Mouse (Mus musculus): ENCODE results near the gene Osbpl6. TPM values are rescaled to one million over a fixed set of nuclear protein-coding genes. Genes with fewer than 3 reads are reported as not detected.
A peak's percentile ranks its signal among the peaks of the same experiment; 100 is the strongest.
"Not testable (repeated sequence)": the region's sequence is repeated elsewhere in the genome, so short reads cannot be mapped to it uniquely, and the experiment has no call there.

Gene Osbpl6
- polyA plus RNA-seq, 1 experiment from 2014 or later = 10.4 TPM

DNA sequence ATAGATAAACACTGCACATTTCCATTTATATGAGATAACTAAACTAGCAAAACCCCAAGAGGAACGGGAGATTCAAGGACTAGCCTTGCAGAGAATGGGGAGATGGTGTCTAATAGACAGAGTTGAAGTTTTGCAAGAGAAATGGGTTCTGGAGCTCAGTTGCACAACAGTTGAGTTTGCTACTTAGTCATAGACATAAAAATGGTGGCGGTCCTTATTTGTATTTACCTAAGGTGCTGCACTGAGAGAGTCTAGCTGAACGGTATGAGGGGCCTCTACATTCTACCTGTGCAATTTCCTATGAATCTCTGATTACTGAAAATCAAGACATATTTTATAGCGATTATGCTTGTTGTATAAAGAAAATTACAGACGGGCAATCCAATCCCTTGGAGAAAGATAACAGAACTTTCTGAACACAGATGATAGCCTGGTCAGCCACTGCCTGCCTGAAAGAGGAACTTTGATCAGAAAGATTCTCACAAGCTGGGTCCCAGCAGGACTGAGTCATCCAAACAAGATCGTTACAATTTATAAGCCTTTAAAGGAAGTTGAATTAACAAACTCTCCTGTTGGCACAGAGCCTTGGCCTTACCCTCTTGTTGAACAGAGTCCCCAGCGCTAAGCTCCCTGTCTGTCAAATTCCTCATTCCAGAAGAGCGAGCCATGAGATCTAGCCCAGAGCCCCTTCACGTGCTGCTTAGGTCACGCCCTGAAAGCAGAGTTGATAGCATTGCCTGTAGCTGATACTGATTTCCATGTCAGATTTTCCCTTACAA lies 204.2 kb downstream of the Osbpl6 start:
- Histone ChIP-seq H3K36me3 (replicated peaks) (no peaks in the 10 kb centered on the region), H3K4me3 (no peak overlapping the region), H3K9me3 (no peaks in the 10 kb centered on the region), H3K27me3 (ENCODE audit: poor library complexity, severe bottlenecking) (no peaks in the 10 kb centered on the region), H3K4me1 (no peaks in the 10 kb centered on the region), H3K27ac (no peak overlapping the region)
- DNase-seq (ENCODE audit: extremely low spot score, low spot score) = no peak
- WGBS = 89% methylated on average over 10 of the region's 10 CpGs

DNA sequence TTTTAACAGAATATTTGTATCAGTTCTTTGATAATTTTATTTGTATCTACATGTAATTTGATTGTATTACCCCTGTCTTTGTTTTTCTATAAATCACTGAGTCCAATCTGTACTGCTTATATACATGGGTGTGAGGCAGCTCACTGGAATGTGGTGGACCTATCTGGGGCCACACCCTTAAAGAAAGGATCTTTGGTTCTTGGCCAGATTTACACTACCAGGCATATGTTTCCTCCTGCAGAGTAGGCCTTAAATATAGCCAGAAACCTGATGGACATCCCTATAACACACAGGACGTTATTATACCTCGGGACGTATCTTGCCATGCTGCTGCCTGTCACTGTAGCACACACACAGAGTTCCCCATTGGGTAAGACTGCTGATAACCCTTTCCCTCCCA lies 205.7 kb downstream of the Osbpl6 start:
- Histone ChIP-seq H3K27ac (no peak overlapping the region), H3K36me3 (replicated peaks) (no peaks in the 10 kb centered on the region), H3K9me3 (no peaks in the 10 kb centered on the region), H3K4me1 (no peaks in the 10 kb centered on the region), H3K4me3 (no peak overlapping the region), H3K27me3 (ENCODE audit: poor library complexity, severe bottlenecking) (no peaks in the 10 kb centered on the region)
- 95% methylated on average over 3 of the region's 3 CpGs for WGBS
- no peak for DNase-seq (ENCODE audit: extremely low spot score, low spot score)

DNA sequence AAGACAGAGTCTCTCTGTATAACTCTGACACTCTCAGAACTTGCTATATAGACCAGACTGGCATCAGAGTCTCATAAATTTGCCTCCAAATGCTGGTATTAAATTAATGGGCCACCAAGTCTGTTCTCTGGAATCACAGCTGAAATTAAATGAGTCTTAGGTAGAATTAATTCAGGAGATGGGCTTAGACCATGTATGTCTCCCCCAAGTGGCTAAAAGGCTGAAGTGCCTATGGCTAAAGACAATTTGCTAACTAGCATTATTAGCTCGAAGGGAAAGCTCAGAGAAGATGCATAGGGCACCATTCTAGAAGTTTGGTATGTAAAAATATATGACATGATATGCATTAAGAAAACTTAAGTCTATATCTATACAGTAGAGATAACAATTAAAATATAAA lies 211.8 kb downstream of the Osbpl6 start:
- no peak overlapping the region for H3K27ac ChIP-seq
- H3K27me3 ChIP-seq (ENCODE audit: poor library complexity, severe bottlenecking) = no peaks in the 10 kb centered on the region
- H3K4me1 ChIP-seq = no peaks in the 10 kb centered on the region
- no peak overlapping the region for H3K4me3 ChIP-seq
- 59% methylated on average over 1 of the region's 1 CpGs for WGBS
- DNase-seq (ENCODE audit: extremely low spot score, low spot score) = no peak
- no peaks in the 10 kb centered on the region for H3K9me3 ChIP-seq
- H3K36me3 ChIP-seq (replicated peaks) = peaks cover 8% of the 10 kb centered on the region

DNA sequence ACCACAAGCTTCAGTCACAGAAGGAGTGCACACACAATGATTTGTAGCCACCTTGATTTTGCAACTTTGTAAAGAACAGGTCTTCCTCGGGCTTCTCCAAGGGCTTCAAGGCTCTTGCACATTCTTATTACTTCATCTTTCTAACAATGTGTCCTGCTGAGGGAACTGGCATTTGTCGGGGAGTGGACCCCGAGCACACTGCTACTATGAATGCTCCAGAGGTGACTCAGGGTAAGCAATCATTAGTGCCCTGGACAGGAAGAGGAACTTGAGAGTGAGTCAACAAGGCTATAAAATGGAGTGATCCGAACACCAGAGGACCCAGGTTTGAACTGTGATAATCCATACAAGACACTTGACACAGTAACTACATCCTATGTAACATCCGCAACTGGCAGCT lies 213.9 kb downstream of the Osbpl6 start:
- H3K27ac ChIP-seq = no peak overlapping the region
- DNase-seq (ENCODE audit: extremely low spot score, low spot score) = no peak
- no peak overlapping the region for H3K4me3 ChIP-seq
- H3K36me3 ChIP-seq (replicated peaks) = peaks cover 29% of the 10 kb centered on the region
- H3K9me3 ChIP-seq = peaks cover 2% of the 10 kb centered on the region
- WGBS = 94% methylated on average over 5 of the region's 5 CpGs
- no peaks in the 10 kb centered on the region for H3K27me3 ChIP-seq (ENCODE audit: poor library complexity, severe bottlenecking)
- H3K4me1 ChIP-seq = no peaks in the 10 kb centered on the region

DNA sequence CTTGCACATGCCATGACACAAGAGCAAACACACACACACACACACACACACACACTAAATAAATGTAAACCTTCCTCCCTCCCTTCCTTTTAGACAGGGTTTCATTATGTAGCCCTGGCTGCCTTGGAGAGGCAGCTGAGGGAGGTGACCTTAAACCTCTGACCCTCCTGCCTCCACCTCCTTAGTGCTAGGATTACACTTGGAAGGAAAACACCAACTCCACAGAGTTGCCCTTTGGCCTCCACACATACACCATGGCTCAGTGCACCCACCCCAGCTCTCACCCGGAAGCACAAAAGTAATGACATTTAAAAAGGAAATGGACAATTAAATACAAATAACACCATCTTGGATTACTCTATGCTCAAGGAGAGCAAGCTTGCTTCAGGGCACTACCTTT lies 215.4 kb downstream of the Osbpl6 start:
- H3K9me3 ChIP-seq = peaks cover 17% of the 10 kb centered on the region
- no peaks in the 10 kb centered on the region for H3K27me3 ChIP-seq (ENCODE audit: poor library complexity, severe bottlenecking)
- H3K27ac ChIP-seq = no peak overlapping the region
- 80% methylated on average over 1 of the region's 1 CpGs for WGBS
- no peak overlapping the region for H3K4me3 ChIP-seq
- H3K36me3 ChIP-seq (replicated peaks) = peaks cover 45% of the 10 kb centered on the region
- DNase-seq (ENCODE audit: extremely low spot score, low spot score) = no peak
- H3K4me1 ChIP-seq = no peaks in the 10 kb centered on the region

DNA sequence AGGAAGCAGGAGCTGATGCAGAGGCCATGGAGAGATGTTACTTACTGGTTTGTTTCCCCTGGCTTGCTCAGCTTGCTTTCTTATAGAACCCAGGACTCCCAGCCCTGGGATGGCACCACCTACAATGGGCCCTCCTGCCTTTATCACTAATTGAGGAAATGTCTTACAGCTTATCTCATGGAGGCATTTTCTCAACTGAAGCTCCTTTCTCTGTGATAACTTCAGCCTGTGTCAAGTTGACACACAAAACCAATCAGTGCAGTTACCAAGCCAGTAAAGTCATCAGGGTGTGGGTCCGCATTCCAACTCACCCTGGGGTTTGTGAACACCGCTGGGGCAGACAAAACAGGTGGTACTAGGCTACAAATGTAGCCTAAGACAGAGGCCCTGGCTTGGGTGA lies 216.0 kb downstream of the Osbpl6 start:
- not testable (repeated sequence) for DNase-seq (ENCODE audit: extremely low spot score, low spot score); H3K4me3 ChIP-seq; H3K4me1 ChIP-seq; H3K27ac ChIP-seq; H3K27me3 ChIP-seq (ENCODE audit: poor library complexity, severe bottlenecking)
- H3K36me3 ChIP-seq (replicated peaks) = peaks cover 51% of the 10 kb centered on the region
- WGBS = 86% methylated on average over 2 of the region's 2 CpGs
- peaks cover 21% of the 10 kb centered on the region for H3K9me3 ChIP-seq

DNA sequence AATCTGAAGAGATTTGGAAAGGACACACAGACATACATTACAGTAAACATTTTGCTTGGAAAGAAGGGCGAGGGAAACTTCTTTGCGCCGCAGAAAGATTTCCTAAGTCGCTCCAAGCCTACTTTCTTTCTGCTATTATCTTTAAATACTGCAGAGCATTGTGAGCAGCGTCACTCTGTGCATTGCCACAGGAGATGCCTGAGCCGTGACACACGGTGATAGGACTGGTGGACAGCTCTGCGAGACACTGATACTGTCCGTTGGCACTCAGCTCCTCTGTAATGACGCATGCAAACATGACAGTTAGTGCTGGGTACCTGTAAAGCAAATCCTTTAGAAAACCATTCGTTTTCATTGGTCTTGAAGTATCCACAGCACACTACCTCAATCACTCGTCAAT lies 224.0 kb downstream of the Osbpl6 start:
- 95% methylated on average over 12 of the region's 12 CpGs for WGBS
- H3K27me3 ChIP-seq (ENCODE audit: poor library complexity, severe bottlenecking) = no peaks in the 10 kb centered on the region
- H3K9me3 ChIP-seq = peaks cover 18% of the 10 kb centered on the region
- no peak for DNase-seq (ENCODE audit: extremely low spot score, low spot score)
- peaks cover 98% of the 10 kb centered on the region for H3K36me3 ChIP-seq (replicated peaks)
- H3K4me3 ChIP-seq = no peak overlapping the region
- no peaks in the 10 kb centered on the region for H3K4me1 ChIP-seq
- H3K27ac ChIP-seq = no peak overlapping the region

DNA sequence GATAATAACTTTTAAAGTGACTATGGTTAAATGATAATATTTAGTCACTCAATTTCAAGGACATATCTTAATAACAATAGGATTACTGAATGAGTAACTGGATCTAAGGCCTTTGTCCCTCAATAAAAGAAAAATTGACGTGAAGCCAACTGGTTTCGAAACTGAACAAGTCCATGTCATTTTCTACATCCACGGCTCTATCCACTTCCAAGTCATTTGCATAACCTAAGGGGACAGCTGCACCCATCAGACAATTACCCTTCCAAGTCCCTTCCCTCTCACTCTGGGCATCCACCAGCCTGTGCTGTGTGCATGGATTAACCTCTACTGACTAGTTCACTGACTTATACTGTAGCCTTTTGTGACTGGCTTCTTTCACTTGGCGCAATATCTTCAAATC lies 225.3 kb downstream of the Osbpl6 start:
- H3K9me3 ChIP-seq = peaks cover 5% of the 10 kb centered on the region
- H3K4me1 ChIP-seq = no peaks in the 10 kb centered on the region
- DNase-seq (ENCODE audit: extremely low spot score, low spot score) = no peak
- no peak overlapping the region for H3K4me3 ChIP-seq
- peaks cover 98% of the 10 kb centered on the region for H3K36me3 ChIP-seq (replicated peaks)
- H3K27ac ChIP-seq = no peak overlapping the region
- WGBS = 95% methylated on average over 4 of the region's 4 CpGs
- H3K27me3 ChIP-seq (ENCODE audit: poor library complexity, severe bottlenecking) = no peaks in the 10 kb centered on the region

DNA sequence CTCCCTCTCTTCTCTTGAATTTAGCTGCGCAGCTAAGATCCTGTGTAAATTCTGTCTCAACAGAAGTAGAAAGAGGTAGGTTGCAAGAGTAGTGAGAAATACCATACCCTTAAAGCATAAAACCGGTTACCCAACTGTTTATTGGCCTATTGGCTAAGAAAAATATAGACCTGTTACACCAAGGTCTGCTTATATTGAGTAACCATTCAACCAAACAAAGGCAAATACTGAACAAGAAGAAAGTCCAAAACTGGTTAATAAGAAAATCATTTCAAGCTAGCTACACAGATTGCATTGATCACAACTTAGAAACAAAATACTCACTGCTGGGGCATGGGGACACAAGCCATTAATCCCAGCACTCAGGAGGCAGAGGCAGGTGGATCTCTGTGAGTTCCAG lies 233.3 kb downstream of the Osbpl6 start:
- Histone ChIP-seq H3K27ac (no peak overlapping the region), H3K9me3 (no peaks in the 10 kb centered on the region), H3K4me3 (no peak overlapping the region), H3K36me3 (replicated peaks) (peaks cover 98% of the 10 kb centered on the region), H3K27me3 (ENCODE audit: poor library complexity, severe bottlenecking) (no peaks in the 10 kb centered on the region), H3K4me1 (no peaks in the 10 kb centered on the region)
- no peak for DNase-seq (ENCODE audit: extremely low spot score, low spot score)
- 93% methylated on average over 2 of the region's 2 CpGs for WGBS

DNA sequence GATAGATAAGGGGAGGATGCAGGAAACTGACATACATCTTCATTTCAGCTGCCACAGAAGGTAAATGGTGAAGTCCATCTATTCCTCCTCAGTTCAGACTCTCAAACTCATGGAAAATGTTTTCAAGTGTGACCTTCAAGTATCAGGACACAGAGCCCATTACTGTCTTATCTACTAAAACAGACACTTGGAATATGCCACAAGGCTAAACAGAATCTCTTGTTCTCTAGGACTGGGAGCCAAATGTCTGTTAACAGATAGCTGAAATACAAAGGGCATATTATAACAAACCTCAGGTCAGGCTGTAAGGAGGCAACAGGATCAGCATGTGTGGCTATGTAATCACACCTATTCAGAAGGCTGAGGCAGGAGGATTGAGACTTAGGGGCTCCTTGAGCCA lies 237.5 kb downstream of the Osbpl6 start:
- H3K27ac ChIP-seq = no peak overlapping the region
- H3K4me1 ChIP-seq = peaks cover 19% of the 10 kb centered on the region
- no peaks in the 10 kb centered on the region for H3K27me3 ChIP-seq (ENCODE audit: poor library complexity, severe bottlenecking)
- no peak overlapping the region for H3K4me3 ChIP-seq
- H3K36me3 ChIP-seq (replicated peaks) = peaks cover 61% of the 10 kb centered on the region
- DNase-seq (ENCODE audit: extremely low spot score, low spot score) = no peak
- no peaks in the 10 kb centered on the region for H3K9me3 ChIP-seq

DNA sequence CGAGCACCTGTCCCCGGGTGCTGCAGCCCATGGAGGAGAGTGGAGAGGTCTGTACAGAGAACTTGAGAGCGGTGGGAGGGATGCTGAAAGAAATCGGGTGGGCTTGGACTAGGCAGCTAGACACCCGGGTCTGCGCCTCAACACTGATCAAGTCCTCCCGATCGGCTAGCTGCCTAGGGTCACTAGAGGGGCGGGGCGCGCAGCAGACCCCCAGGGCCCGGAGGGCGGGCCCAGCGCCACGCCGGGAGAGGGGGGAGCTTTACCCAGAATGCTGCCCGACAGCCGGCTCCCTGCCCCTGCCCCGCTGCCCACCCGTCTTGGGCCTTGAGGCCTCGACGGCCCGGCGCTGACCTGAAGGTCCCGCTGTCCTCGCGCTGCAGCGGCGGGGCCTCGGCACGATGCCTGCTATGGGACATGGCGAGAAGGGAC lies 241.1 kb downstream of the Osbpl6 start:
- DNase-seq (ENCODE audit: extremely low spot score, low spot score) = no peak
- H3K4me1 ChIP-seq = peaks cover 22% of the 10 kb centered on the region

DNA sequence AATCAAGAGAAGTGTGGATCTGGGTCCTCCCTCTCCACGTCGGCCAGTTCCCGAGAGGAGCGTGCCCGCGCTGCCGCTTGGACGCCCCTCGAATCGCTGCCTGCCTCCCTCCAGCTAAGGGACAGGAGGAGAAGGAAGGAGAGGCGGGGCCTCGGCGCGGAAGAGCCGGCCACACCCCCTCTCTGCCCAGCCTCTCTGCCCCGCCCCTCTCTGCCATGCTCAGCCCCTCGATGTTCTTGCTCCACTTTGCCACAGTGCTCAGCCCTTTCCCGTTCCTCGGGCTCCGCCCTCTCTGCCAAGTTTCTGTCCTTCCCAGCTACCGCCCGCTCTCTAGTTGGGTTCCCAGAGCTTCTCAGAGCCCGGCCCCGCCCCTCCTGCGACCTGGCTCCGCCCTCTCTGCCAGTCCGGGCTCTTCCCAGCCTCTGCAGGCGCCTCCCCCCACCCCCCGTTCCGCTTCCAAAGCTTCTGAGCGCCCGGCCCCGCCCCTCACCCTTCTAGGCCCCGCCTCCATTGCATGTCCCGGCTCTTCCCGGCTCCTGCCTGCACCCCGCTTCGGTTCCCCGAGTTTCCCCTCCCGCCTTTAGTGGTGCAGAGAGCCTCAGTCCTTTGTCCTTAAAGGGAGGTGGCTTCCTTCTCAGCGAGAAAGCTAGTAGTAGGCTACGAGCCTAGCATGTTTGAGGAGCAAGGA lies 241.7 kb downstream of the Osbpl6 start, which contains the start of the genes Prkra and Pjvk:
Gene Prkra (minus strand): TSS at position 133 of the 688 bp plus-strand sequence.
Gene Pjvk (plus strand): TSS at position 594 of the 688 bp plus-strand sequence.
- DNase-seq (ENCODE audit: extremely low spot score, low spot score) = peak; percentile 99
- WGBS = under 1% methylated on average over 41 of the region's 42 CpGs
- Histone ChIP-seq H3K27me3 (ENCODE audit: poor library complexity, severe bottlenecking) (no peaks in the 10 kb centered on the region), H3K9me3 (no peaks in the 10 kb centered on the region), H3K36me3 (replicated peaks) (peaks cover 18% of the 10 kb centered on the region), H3K4me1 (peaks cover 22% of the 10 kb centered on the region), H3K4me3 (peak within 1 kb of the TSS; percentile 77), H3K27ac (peak within 1 kb of the TSS; percentile 95)

More for the DNA sequence above, 241.1 kb downstream of the Osbpl6 start:
- no peaks in the 10 kb centered on the region for H3K9me3 ChIP-seq
- H3K4me3 ChIP-seq = peak overlapping the region; percentile 77
- 1% methylated on average over 32 of the region's 32 CpGs for WGBS
- H3K27ac ChIP-seq = peak overlapping the region; percentile 95
- H3K36me3 ChIP-seq (replicated peaks) = peaks cover 24% of the 10 kb centered on the region
- H3K27me3 ChIP-seq (ENCODE audit: poor library complexity, severe bottlenecking) = no peaks in the 10 kb centered on the region

DNA sequence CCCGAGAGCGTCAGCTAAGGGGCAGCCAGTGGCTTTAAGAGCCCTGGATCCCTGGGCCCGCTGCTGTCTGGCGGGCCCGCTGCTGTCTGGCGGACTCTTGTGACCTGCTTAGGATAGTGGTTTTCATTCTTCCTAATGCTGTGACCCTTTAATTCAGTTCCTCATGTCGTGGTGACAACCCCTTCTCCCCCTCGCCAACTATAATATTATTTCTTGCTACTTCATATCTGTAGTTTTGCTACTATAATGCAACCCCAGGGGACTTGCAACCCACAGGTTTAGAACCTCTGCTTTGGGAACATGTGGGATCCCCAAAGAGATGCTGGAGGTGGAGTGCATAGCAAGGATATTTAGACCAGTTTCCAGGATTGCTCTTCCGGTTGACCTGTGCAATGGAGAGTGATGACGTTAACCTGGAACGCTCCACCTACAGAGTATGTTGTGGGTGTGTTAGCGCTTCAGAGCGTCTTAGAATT lies 242.4 kb downstream of the Osbpl6 start:
- 30% methylated on average over 13 of the region's 13 CpGs for WGBS
- no peak for DNase-seq (ENCODE audit: extremely low spot score, low spot score)
- H3K36me3 ChIP-seq (replicated peaks) = peaks cover 13% of the 10 kb centered on the region
- peak overlapping the region; percentile 77 for H3K4me3 ChIP-seq
- peaks cover 22% of the 10 kb centered on the region for H3K4me1 ChIP-seq
- no peaks in the 10 kb centered on the region for H3K9me3 ChIP-seq
- no peaks in the 10 kb centered on the region for H3K27me3 ChIP-seq (ENCODE audit: poor library complexity, severe bottlenecking)
- peak overlapping the region; percentile 95 for H3K27ac ChIP-seq

All from forebrain, embryonic 10.5 days (tissue).